Mouse (Mus musculus): ENCODE measurements at regions not wholly inside any gene's neighbourhood (a gene's known extent, or its start where the extent isn't known, plus 50 kb on each side); places are given as distances from the start of the nearest gene placed in this dataset.

DNA sequence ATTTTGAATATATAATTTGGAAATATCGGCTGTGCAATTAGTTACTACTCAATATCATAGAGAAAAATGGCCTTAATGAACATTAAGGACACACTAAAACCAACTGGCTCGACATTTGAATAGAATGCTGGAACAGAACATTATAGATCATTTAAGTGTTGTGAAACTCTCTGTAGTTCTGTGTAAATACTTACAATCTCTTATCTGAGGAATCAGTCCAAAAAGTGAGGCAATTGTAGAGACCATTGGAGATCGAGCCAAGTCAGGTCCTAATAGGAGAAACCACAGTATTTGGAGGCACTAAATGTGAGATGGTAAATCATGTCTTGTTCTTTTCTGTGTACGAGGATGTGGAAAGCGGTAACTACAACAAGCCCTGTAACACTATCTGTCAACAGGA is 308.6 kb upstream of the Pitx2 start:
- TF ChIP-seq RAD21 (IDR thresholded peaks at IDR 0.05; ENCODE audit: low read depth, low read length) (no peak), EP300 (IDR thresholded peaks at IDR 0.05; ENCODE audit: low read length) (no peak), ZNF384 (IDR thresholded peaks at IDR 0.05; ENCODE audit: low read depth, low read length) (no peak), MAZ (IDR thresholded peaks at IDR 0.05; ENCODE audit: low read depth, low read length) (no peak), IRF4 (IDR thresholded peaks at IDR 0.05; ENCODE audit: low read depth, low read length) (no peak), TBP (conservative IDR thresholded peaks at IDR 0.05; ENCODE audit: low read depth, low read length) (no peak), CTCF (conservative IDR thresholded peaks at IDR 0.05 in 1 of 2, IDR thresholded peaks at IDR 0.05 in 1 of 2; ENCODE audit: low read depth in 2 of 2, low read length in 2 of 2) (no peak), SIN3A (IDR thresholded peaks at IDR 0.05; ENCODE audit: low read length) (no peak)
- no peak for DNase-seq (ENCODE audit: extremely low read depth)
- dilution Hi-C loops (cut with MboI; ENCODE audit: extremely low pct_ligation_motif_present, extremely low pct_unique_long_range_greater_than_20kb, low sequenced_read_pairs) = no loop called here
- H3K36me3 ChIP-seq (replicated peaks in 1 of 2; ENCODE audit: control insufficient read depth in 1 of 2, insufficient read depth in 1 of 2, low read length in 1 of 2) = no peaks in the 10 kb centered on the region
- no peak overlapping the region for H3K27ac ChIP-seq (ENCODE audit: insufficient read depth, low read depth)
- peaks cover 26% of the 10 kb centered on the region for H3K9me3 ChIP-seq (replicated peaks; ENCODE audit: low read length)
- H3K4me1 ChIP-seq (ENCODE audit: control insufficient read depth in 1 of 2, insufficient read depth in 2 of 2) = no peaks in the 10 kb centered on the region
- in situ Hi-C loops (cut with MboI; ENCODE audit: low pct_ligation_motif_present, low pct_unique_long_range_greater_than_20kb, low sequenced_read_pairs) = no loop called here
- H3K9ac ChIP-seq (ENCODE audit: insufficient read depth, low read depth) = no peak overlapping the region
- H3K27me3 ChIP-seq (replicated peaks) = no peaks in the 10 kb centered on the region
- no peaks in the 10 kb centered on the region for H3K79me2 ChIP-seq (replicated peaks; ENCODE audit: control insufficient read depth, extremely low read depth, insufficient read depth, poor library complexity, severe bottlenecking)
- no peak overlapping the region for H3K4me2 ChIP-seq (ENCODE audit: insufficient read depth, low read depth, poor library complexity, severe bottlenecking)
- H3K4me3 ChIP-seq (replicated peaks in 1 of 3; ENCODE audit: low read depth in 2 of 3, low read length in 2 of 3, poor library complexity in 1 of 3) = no peak overlapping the region

GRCm38 (mm10) chr3:128896628-128897027 is 303.1 kb upstream of the Pitx2 start:
- in situ Hi-C loops (cut with MboI; ENCODE audit: low pct_ligation_motif_present, low pct_unique_long_range_greater_than_20kb, low sequenced_read_pairs) (no loop called here), dilution Hi-C loops (cut with MboI; ENCODE audit: extremely low pct_ligation_motif_present, extremely low pct_unique_long_range_greater_than_20kb, low sequenced_read_pairs) (no loop called here)
- Histone ChIP-seq H3K36me3 (replicated peaks in 1 of 2; ENCODE audit: control insufficient read depth in 1 of 2, insufficient read depth in 1 of 2, low read length in 1 of 2) (no peaks in the 10 kb centered on the region), H3K27ac (ENCODE audit: insufficient read depth, low read depth) (no peak overlapping the region), H3K9ac (ENCODE audit: insufficient read depth, low read depth) (no peak overlapping the region), H3K4me3 (replicated peaks in 1 of 3; ENCODE audit: low read depth in 2 of 3, low read length in 2 of 3, poor library complexity in 1 of 3) (no peak overlapping the region), H3K79me2 (replicated peaks; ENCODE audit: control insufficient read depth, extremely low read depth, insufficient read depth, poor library complexity, severe bottlenecking) (no peaks in the 10 kb centered on the region), H3K4me1 (ENCODE audit: control insufficient read depth in 1 of 2, insufficient read depth in 2 of 2) (no peaks in the 10 kb centered on the region), H3K27me3 (replicated peaks) (no peaks in the 10 kb centered on the region), H3K9me3 (replicated peaks; ENCODE audit: low read length) (peaks cover 22% of the 10 kb centered on the region), H3K4me2 (ENCODE audit: insufficient read depth, low read depth, poor library complexity, severe bottlenecking) (no peak overlapping the region)
- no peak for DNase-seq (ENCODE audit: extremely low read depth)
- no peak for TF ChIP-seq EP300 (IDR thresholded peaks at IDR 0.05; ENCODE audit: low read length)
- TF ChIP-seq MAFK (IDR thresholded peaks at IDR 0.05; ENCODE audit: insufficient replicate concordance, low read length) = no peak
- TF ChIP-seq BHLHE40 (IDR thresholded peaks at IDR 0.05; ENCODE audit: low read depth, low read length) = no peak
- no peak for TF ChIP-seq USF1 (IDR thresholded peaks at IDR 0.05; ENCODE audit: low read depth, low read length)
- no peak for TF ChIP-seq POLR2A (IDR thresholded peaks at IDR 0.05; ENCODE audit: low read depth, low read length)
- no peak for TF ChIP-seq MAX (IDR thresholded peaks at IDR 0.05; ENCODE audit: low read length)
- no peak for TF ChIP-seq JUN (IDR thresholded peaks at IDR 0.05; ENCODE audit: insufficient read depth, low read depth, low read length)
- TF ChIP-seq JUND (conservative IDR thresholded peaks at IDR 0.05; ENCODE audit: low read depth, low read length) = no peak
- no peak for TF ChIP-seq USF2 (conservative IDR thresholded peaks at IDR 0.05; ENCODE audit: low read depth, low read length)
- no peak for TF ChIP-seq ZMIZ1 (IDR thresholded peaks at IDR 0.05; ENCODE audit: low read depth, low read length)
- no peak for TF ChIP-seq ETS1 (conservative IDR thresholded peaks at IDR 0.05; ENCODE audit: low read depth, low read length)
- TF ChIP-seq MXI1 (IDR thresholded peaks at IDR 0.05; ENCODE audit: low read depth, low read length) = no peak

Measured in CH12.LX (cell line).